Mouse (Mus musculus): ENCODE measurements around the gene Ccdc3.

DNA sequence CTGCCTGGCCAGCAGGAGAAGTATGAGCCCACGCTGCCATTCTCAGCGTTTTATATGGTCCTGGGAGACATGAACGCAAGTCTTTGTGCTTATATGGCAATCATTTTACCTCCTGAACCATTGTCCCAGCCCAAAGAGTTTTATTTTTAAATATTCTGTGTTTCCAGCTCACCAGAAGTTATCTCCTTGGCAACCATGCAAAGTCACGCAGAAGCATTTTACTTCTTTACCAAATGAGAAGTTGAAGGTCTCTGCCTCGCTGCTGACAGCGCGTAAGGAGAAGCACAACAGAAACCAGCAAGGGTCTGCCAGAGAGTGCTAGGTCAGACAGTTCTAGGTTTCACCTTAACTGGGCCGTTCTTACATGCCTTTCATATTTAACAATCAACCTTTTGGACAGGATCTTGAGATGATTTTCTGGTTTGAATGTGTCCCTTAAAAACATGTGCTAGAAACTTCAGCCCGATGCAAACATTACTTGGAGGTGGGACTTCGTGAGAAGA is 35.8 kb upstream of the Ccdc3 start:
- TF ChIP-seq GATA1 (IDR thresholded peaks at IDR 0.05; ENCODE audit: borderline replicate concordance, low read length), result no peak
- no peak for TF ChIP-seq FLI1 (IDR thresholded peaks at IDR 0.05; ENCODE audit: low read length)
